Mouse (Mus musculus): ENCODE measurements around the gene Cers6. TPM values are rescaled to one million over a fixed set of nuclear protein-coding genes. Genes with fewer than 3 reads are reported as not detected.

Cers6 gene
- polyA plus RNA-seq, 1 experiment from 2014 or later, result 74.4 TPM

Other genes with a start within 250 kb of the Cers6 start
- gene 4932414N04Rik, start 205.0 kb upstream of the Cers6 start, polyA plus RNA-seq (2015; fragmentation: Nextera tagmentation; extraction: Ambion mirVana), result not detected in 2 replicates